Mouse (Mus musculus): ENCODE results near the gene Ermap. TPM values are rescaled to one million over a fixed set of nuclear protein-coding genes. Genes with fewer than 3 reads are reported as not detected.

Ermap gene
- polyA plus RNA-seq (2015; fragmentation: Nextera tagmentation; extraction: Ambion mirVana): 2.6 and 5.4 TPM in 2 replicates

DNA sequence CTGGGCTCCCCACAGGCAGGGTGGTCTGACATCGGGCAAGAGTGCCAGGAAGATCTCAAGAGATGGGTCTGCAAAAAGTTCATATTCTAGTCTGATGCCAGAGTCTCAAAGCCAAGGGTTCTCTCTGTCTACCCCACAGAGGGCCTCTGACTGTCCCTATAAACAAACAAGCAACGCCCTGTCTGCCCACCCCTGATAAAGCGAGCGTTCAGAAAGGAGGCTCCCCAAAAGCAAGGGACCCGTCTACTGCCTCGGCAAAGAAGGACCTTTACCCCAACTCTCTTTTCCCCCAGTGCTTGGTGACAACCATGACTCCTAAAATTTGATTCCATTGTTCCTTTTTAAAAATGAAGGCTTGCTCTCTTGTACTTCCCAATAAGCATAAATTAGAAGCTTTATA is at the start of gene Ermap:
Ermap (minus strand) TSS at position 148 of the 400 bp plus-strand sequence.
- no peak for ATAC-seq (ENCODE audit: insufficient number of reproducible peaks, insufficient read depth, low FRiP score, low TSS enrichment, low read depth)
- no peaks in the 10 kb centered on the region for H3K4me1 ChIP-seq
- no peak within 1 kb of the TSS for H3K4me3 ChIP-seq
- no peak within 1 kb of the TSS for H3K9ac ChIP-seq
- H3K27me3 ChIP-seq: 0 out of 2 replicates have a peak, but pooled peaks cover 7% of the 10 kb centered on the region
- H3K9me3 ChIP-seq: no peaks in the 10 kb centered on the region
- H3K27ac ChIP-seq: no peak within 1 kb of the TSS
- H3K36me3 ChIP-seq: no peaks in the 10 kb centered on the region
- H3K4me2 ChIP-seq: no peak within 1 kb of the TSS
- WGBS: 72% methylated on average over 6 of the region's 6 CpGs

DNA sequence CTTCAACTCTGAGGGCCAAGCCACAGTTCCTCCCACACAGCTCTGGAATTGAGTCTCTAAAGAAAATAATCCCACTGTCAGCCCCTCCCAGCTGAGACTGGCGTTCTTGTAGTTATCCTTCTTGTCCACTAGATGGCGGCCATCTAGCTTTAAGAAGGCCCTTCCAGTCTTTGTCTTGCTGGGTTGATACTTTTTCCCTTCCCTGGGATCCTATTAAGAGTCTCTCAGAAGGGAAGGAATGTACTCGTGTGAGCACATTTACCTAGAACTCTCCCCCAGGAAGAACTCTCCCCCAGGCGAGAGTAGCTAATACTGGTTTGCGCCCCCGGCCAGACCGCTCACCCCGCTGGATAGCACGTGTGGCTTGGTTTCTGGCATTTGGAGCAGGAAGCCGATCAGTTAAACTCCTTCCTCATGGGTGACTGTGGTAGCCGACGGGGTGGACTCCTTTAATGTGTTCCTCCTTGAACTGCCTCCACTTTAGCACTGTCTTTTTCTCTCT is 49.4 kb upstream of the Ermap start:
- peak overlapping the region; percentile 82 for H3K27ac ChIP-seq
- 37% methylated on average over 12 of the region's 12 CpGs for WGBS
- peak overlapping the region; percentile 20; the same call in 1 of the 2 replicates for H3K4me2 ChIP-seq
- H3K9ac ChIP-seq: peak overlapping the region; percentile 58; the same call in 1 of the 2 replicates
- H3K4me3 ChIP-seq: no peak overlapping the region
- peak; percentile 26 for ATAC-seq (ENCODE audit: insufficient number of reproducible peaks, insufficient read depth, low FRiP score, low TSS enrichment, low read depth)
- H3K9me3 ChIP-seq: no peaks in the 10 kb centered on the region
- H3K27me3 ChIP-seq: no peaks in the 10 kb centered on the region
- peaks cover 72% of the 10 kb centered on the region for H3K36me3 ChIP-seq
- H3K4me1 ChIP-seq: peaks cover 9% of the 10 kb centered on the region

GRCm38 (mm10) chr4:119238661-119239060 is 48.9 kb upstream of the Ermap start:
- H3K36me3 ChIP-seq: peaks cover 67% of the 10 kb centered on the region
- H3K27ac ChIP-seq: peak overlapping the region; percentile 82; the same call in 1 of the 2 replicates
- no peak for ATAC-seq (ENCODE audit: insufficient number of reproducible peaks, insufficient read depth, low FRiP score, low TSS enrichment, low read depth)
- no peaks in the 10 kb centered on the region for H3K9me3 ChIP-seq
- H3K4me2 ChIP-seq: no peak overlapping the region
- WGBS: 61% methylated on average over 3 of the region's 3 CpGs
- no peaks in the 10 kb centered on the region for H3K27me3 ChIP-seq
- H3K4me1 ChIP-seq: peaks cover 11% of the 10 kb centered on the region
- H3K4me3 ChIP-seq: no peak overlapping the region
- H3K9ac ChIP-seq: no peak overlapping the region

DNA sequence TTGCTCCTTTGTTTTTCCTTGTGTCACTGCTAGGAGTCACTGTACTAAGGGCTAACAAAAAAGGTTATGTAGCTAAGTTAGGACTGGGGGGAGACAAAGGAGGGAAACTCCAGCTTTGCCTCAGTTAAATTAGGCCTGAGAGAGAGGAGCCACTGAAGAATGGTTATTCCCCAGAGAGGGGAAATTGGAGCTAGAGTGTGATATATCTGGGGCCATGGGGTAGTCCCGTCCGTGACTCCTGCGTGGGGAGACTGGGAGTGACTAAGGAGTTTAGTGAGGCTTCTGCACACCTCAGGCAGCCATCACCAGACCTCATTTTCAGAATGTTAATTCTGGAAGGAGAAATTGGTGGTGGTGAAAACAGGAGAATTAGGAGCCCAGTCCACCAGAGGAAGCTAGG is 44.5 kb upstream of the Ermap start:
- Histone ChIP-seq H3K4me1 (peaks cover 17% of the 10 kb centered on the region), H3K36me3 (peaks cover 38% of the 10 kb centered on the region), H3K4me3 (peak overlapping the region; percentile 95), H3K27me3 (no peaks in the 10 kb centered on the region), H3K9ac (peak overlapping the region; percentile 88), H3K4me2 (peak overlapping the region; percentile 77), H3K9me3 (no peaks in the 10 kb centered on the region), H3K27ac (peak overlapping the region; percentile 83)
- no peak for ATAC-seq (ENCODE audit: insufficient number of reproducible peaks, insufficient read depth, low FRiP score, low TSS enrichment, low read depth)
- WGBS: 72% methylated on average over 3 of the region's 3 CpGs

GRCm38 (mm10) chr4:119233256-119233901 is 43.6 kb upstream of the Ermap start:
- peak overlapping the region; percentile 95 for H3K4me3 ChIP-seq
- no peak; the same call in 1 of the 2 replicates for ATAC-seq (ENCODE audit: insufficient number of reproducible peaks, insufficient read depth, low FRiP score, low TSS enrichment, low read depth)
- WGBS: under 1% methylated on average over 36 of the region's 36 CpGs
- peak overlapping the region; percentile 88 for H3K9ac ChIP-seq
- peak overlapping the region; percentile 77 for H3K4me2 ChIP-seq
- peak overlapping the region; percentile 83 for H3K27ac ChIP-seq
- H3K36me3 ChIP-seq: peaks cover 37% of the 10 kb centered on the region
- no peaks in the 10 kb centered on the region for H3K9me3 ChIP-seq
- no peaks in the 10 kb centered on the region for H3K27me3 ChIP-seq
- H3K4me1 ChIP-seq: peaks cover 13% of the 10 kb centered on the region

- peak within 1 kb of the TSS; percentile 77 for H3K4me2 ChIP-seq
- H3K9ac ChIP-seq: peak within 1 kb of the TSS; percentile 89
- no peaks in the 10 kb centered on the region for H3K27me3 ChIP-seq
- H3K9me3 ChIP-seq: no peaks in the 10 kb centered on the region
- H3K36me3 ChIP-seq: peaks cover 37% of the 10 kb centered on the region
- peak within 1 kb of the TSS; percentile 95 for H3K4me3 ChIP-seq
- under 1% methylated on average over 68 of the region's 71 CpGs for WGBS
- ATAC-seq (ENCODE audit: insufficient number of reproducible peaks, insufficient read depth, low FRiP score, low TSS enrichment, low read depth): peak; percentile 97
- peaks cover 13% of the 10 kb centered on the region for H3K4me1 ChIP-seq
- peak within 1 kb of the TSS; percentile 83 for H3K27ac ChIP-seq
Observed at GRCm38 (mm10) chr4:119232410-119233255, 42.8 kb upstream of the Ermap start, which contains the start of the genes AU022252 and P3h1. Gene AU022252, minus strand, starts transcription at chr4:119232712. Gene P3h1, plus strand, starts transcription at chr4:119232915.

DNA sequence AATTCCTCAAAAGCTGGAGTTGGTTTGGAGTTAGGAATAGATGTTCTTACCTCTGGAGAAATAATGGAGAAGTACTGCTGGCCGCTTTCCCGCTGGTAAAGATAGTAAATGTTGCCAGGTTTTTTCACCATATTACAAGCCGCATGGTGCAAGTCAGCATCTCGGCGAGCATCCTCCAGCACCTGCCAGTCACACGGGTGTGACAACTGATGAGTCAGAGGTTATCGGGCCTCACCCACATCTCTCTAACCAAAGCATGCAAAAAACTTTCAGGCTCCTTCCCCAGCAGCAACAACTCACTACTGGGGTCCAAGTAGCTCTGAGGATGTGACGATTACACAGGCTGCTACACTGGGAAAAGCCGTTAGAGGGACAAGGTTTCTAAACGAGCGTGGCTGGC is 36.9 kb upstream of the Ermap start:
- H3K9ac ChIP-seq: no peak overlapping the region
- H3K4me1 ChIP-seq: peaks cover 6% of the 10 kb centered on the region
- H3K4me2 ChIP-seq: no peak overlapping the region
- WGBS: 91% methylated on average over 11 of the region's 11 CpGs
- ATAC-seq (ENCODE audit: insufficient number of reproducible peaks, insufficient read depth, low FRiP score, low TSS enrichment, low read depth): no peak
- no peak overlapping the region for H3K4me3 ChIP-seq
- H3K27ac ChIP-seq: no peak overlapping the region
- no peaks in the 10 kb centered on the region for H3K27me3 ChIP-seq
- no peaks in the 10 kb centered on the region for H3K9me3 ChIP-seq
- H3K36me3 ChIP-seq: peaks cover 69% of the 10 kb centered on the region

GRCm38 (mm10) chr4:119225719-119226118 is 35.9 kb upstream of the Ermap start:
- no peak for ATAC-seq (ENCODE audit: insufficient number of reproducible peaks, insufficient read depth, low FRiP score, low TSS enrichment, low read depth)
- no peak overlapping the region for H3K4me3 ChIP-seq
- H3K9ac ChIP-seq: no peak overlapping the region
- no peak overlapping the region for H3K27ac ChIP-seq
- 91% methylated on average over 9 of the region's 9 CpGs for WGBS
- H3K9me3 ChIP-seq: no peaks in the 10 kb centered on the region
- peaks cover 69% of the 10 kb centered on the region for H3K36me3 ChIP-seq
- H3K4me2 ChIP-seq: no peak overlapping the region
- H3K4me1 ChIP-seq: no peaks in the 10 kb centered on the region
- H3K27me3 ChIP-seq: no peaks in the 10 kb centered on the region

GRCm38 (mm10) chr4:119224534-119224933 is 34.7 kb upstream of the Ermap start:
- Histone ChIP-seq H3K4me3 (no peak overlapping the region), H3K27me3 (no peaks in the 10 kb centered on the region), H3K27ac (no peak overlapping the region), H3K9me3 (no peaks in the 10 kb centered on the region), H3K9ac (no peak overlapping the region), H3K4me2 (no peak overlapping the region), H3K4me1 (no peaks in the 10 kb centered on the region), H3K36me3 (peaks cover 63% of the 10 kb centered on the region)
- WGBS: 87% methylated on average over 3 of the region's 3 CpGs
- no peak for ATAC-seq (ENCODE audit: insufficient number of reproducible peaks, insufficient read depth, low FRiP score, low TSS enrichment, low read depth)

GRCm38 (mm10) chr4:119223696-119224095 is 33.9 kb upstream of the Ermap start:
- Histone ChIP-seq H3K9me3 (no peaks in the 10 kb centered on the region), H3K4me2 (no peak overlapping the region), H3K4me3 (no peak overlapping the region), H3K27ac (no peak overlapping the region), H3K27me3 (no peaks in the 10 kb centered on the region), H3K4me1 (no peaks in the 10 kb centered on the region), H3K9ac (no peak overlapping the region), H3K36me3 (peaks cover 61% of the 10 kb centered on the region)
- WGBS: 89% methylated on average over 1 of the region's 1 CpGs
- no peak for ATAC-seq (ENCODE audit: insufficient number of reproducible peaks, insufficient read depth, low FRiP score, low TSS enrichment, low read depth)

GRCm38 (mm10) chr4:119218169-119218568 is 28.4 kb upstream of the Ermap start, which contains the start of gene Tmem269:
Gene Tmem269, minus strand, starts transcription at chr4:119218217.
- H3K27ac ChIP-seq: no peak within 1 kb of the TSS
- peaks cover 8% of the 10 kb centered on the region for H3K4me1 ChIP-seq
- H3K4me2 ChIP-seq: no peak within 1 kb of the TSS
- H3K4me3 ChIP-seq: no peak within 1 kb of the TSS
- no peaks in the 10 kb centered on the region for H3K9me3 ChIP-seq
- ATAC-seq (ENCODE audit: insufficient number of reproducible peaks, insufficient read depth, low FRiP score, low TSS enrichment, low read depth): no peak
- H3K36me3 ChIP-seq: peaks cover 9% of the 10 kb centered on the region
- H3K9ac ChIP-seq: no peak within 1 kb of the TSS
- WGBS: 14% methylated on average over 11 of the region's 11 CpGs
- H3K27me3 ChIP-seq: no peaks in the 10 kb centered on the region

Data from embryonic facial prominence, embryonic 13.5 days (tissue).